Mouse (Mus musculus) liver, adult 2 months (tissue): ENCODE data around the gene Gucy2c. TPM values are rescaled to one million over a fixed set of nuclear protein-coding genes. Genes with fewer than 3 reads are reported as not detected.
A peak's percentile ranks its signal among the peaks of the same experiment; 100 is the strongest.

Source experiments
- DNase-seq: peaks from one replicate; pipeline ENCODE4 v3.0.0-alpha.2; 2011; ENCODE audit warnings: low read depth, low spot score; ENCODE audit errors: extremely low read depth
- H3K27ac ChIP-seq: fragments of 200-500 bp; replicated peaks from 2 replicates; pipeline ENCODE4 v1.5.1; 2012; ENCODE audit warnings: low read depth, mild to moderate bottlenecking, control low read depth, inconsistent platforms, low read length; ENCODE audit not compliant: insufficient read depth
- H3K27me3 ChIP-seq: fragments of 200-500 bp; 2 replicates; pipeline ENCODE4 v1.6.1; 2012; ENCODE audit warnings: mild to moderate bottlenecking, moderate library complexity, low read length, inconsistent platforms; ENCODE audit not compliant: control insufficient read depth, insufficient read depth
- H3K36me3 ChIP-seq: fragments of 200-500 bp; 2 replicates; pipeline ENCODE4 v1.6.1; 2012; ENCODE audit warnings: low read length, inconsistent platforms; ENCODE audit not compliant: control insufficient read depth, insufficient read depth
- H3K4me1 ChIP-seq: fragments of 200-500 bp; 2 replicates; pipeline ENCODE4 v1.6.1; 2011; ENCODE audit warnings: low read length; ENCODE audit not compliant: control insufficient read depth, insufficient read depth
- H3K4me3 ChIP-seq: fragments of 200-500 bp; 2 replicates; pipeline ENCODE4 v1.5.1; 2011; ENCODE audit warnings: low read depth, mild to moderate bottlenecking, control low read depth, low read length, moderate library complexity; ENCODE audit not compliant: insufficient read depth
- H3K79me2 ChIP-seq: fragments of 200-500 bp; 2 replicates; pipeline ENCODE4 v1.6.1; 2012; ENCODE audit warnings: inconsistent platforms, mild to moderate bottlenecking, low read length, moderate library complexity; ENCODE audit not compliant: control insufficient read depth, insufficient read depth
- H3K9ac ChIP-seq: fragments of 200-500 bp; 2 replicates; pipeline ENCODE4 v1.6.1; 2012; ENCODE audit warnings: low read depth, mild to moderate bottlenecking, control low read depth, inconsistent platforms, low read length
- CTCF ChIP-seq: fragments of 200-500 bp; IDR thresholded peaks from 2 replicates; pipeline ENCODE4 v1.5.1; 2011; ENCODE audit warnings: low read depth, low read length, control low read depth
- POLR2A ChIP-seq: fragments of 200-500 bp; IDR thresholded peaks from 2 replicates; pipeline ENCODE4 v1.6.1; 2011; ENCODE audit warnings: low read length, control low read depth; ENCODE audit not compliant: insufficient read depth; ENCODE audit errors: extremely low read depth
- WGBS: fragments of 180-500 bp; shearing (Covaris S2); methylation state at CpG from one replicate; pipeline ENCODE4 v1.1.7; 2018; 5-methylcytosine and 5-hydroxymethylcytosine counted together
- polyA plus RNA-seq: library from polyadenylated mRNA; depleted of rRNA; stranded (reverse); fragments of >200 nt; gene quantifications from 2 replicates; pipeline ENCODE4 v1.2.3, GENCODE M21; 2012
- total RNA-seq: library from RNA; depleted of rRNA; stranded (reverse); fragments of >200 nt; gene quantifications from 2 replicates; pipeline ENCODE4 v1.2.3, GENCODE M21; 2014

The Gucy2c gene
- total and polyA plus RNA-seq, 2 experiments: 0.55 to 0.56 TPM

DNA sequence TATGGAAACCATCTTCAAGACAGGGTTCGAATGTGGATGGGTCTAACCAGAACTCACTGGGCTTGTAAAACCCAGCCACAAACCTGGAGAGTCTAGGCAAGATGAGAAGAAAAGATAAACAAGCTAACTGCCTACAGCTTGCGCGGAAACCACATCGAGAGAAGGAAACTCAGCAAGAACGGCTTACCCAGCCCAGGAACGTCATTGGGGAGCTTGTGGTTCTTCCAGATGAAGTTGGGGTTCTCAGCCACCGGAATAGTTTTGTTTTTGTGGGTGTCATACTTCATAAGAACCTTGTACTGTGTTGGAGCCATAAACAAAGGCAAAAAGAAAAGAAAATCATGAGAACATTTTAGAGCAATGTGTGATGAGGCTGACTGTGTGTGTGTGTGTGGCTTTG, 37.8 kb downstream of the Gucy2c start:
- Histone ChIP-seq H3K27me3 (no peaks in the 10 kb centered on the region), H3K4me3 (no peak overlapping the region), H3K79me2 (no peaks in the 10 kb centered on the region), H3K4me1 (no peaks in the 10 kb centered on the region), H3K9ac (no peak overlapping the region), H3K27ac (no peak overlapping the region), H3K36me3 (no peaks in the 10 kb centered on the region)
- 82% methylated on average over 7 of the region's 7 CpGs for WGBS
- no peak for DNase-seq
- TF ChIP-seq CTCF (no peak), POLR2A (no peak)

DNA sequence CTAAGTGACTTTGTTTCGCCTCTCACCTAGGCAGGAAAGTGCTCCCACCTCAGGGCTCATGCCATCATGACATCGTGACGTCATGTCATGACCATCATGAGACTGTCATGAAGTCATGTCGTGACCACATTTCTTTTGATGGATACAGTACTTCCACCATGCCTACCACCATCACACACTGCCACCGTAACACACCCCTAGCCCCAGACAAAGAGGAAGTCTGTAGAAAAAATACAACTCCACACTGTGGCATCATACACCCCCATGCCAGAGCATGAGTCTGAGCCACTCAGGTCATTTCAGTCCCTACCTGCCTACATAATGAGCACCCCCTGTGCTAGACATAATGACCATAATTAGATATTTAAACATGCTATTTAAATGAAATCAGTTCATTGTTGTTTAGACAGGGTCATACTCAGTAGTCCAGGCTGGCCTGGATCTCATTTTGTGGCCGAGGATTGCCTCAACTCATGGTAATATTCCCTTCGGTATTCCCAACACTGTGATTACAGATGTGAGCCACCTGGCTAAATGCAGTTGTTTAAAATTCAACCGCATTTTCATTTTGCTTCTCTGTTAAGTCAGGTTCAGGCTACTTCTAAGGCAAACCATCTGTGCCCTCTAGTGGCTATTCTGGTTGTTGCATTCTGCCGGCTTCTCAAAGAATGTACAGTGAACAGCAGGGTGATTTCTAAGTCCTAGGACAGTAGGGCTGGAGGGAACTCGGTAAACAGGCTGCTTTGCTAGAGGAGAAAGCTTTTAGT, 39.0 kb downstream of the Gucy2c start:
- WGBS: 46% methylated on average over 10 of the region's 10 CpGs

DNA sequence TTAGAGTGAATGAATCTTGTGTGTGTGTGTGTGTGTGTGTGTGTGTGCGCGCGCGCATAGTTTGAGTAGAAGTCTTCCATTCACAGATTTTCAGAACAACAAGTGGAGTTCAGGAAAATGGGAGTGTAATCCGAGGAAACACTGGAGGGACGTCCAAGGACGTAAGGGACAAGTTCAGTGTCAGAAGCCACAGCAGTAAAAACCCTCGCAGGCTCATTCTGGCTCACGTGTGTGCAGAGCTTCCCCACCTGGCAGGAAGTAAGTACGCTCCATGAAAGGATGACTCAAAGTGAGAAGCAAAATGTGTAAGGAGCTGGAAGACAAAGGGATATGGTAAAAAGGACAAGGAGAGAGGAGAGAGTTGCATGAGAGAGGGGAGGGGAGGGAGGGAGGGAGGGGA, 40.3 kb downstream of the Gucy2c start:
- Histone ChIP-seq H3K9ac (no peak overlapping the region), H3K4me3 (no peak overlapping the region), H3K4me1 (no peaks in the 10 kb centered on the region), H3K79me2 (no peaks in the 10 kb centered on the region), H3K27me3 (no peaks in the 10 kb centered on the region), H3K27ac (no peak overlapping the region), H3K36me3 (no peaks in the 10 kb centered on the region)
- TF ChIP-seq POLR2A (no peak), CTCF (no peak)
- 85% methylated on average over 10 of the region's 10 CpGs for WGBS
- no peak for DNase-seq

More for the DNA sequence above, 39.0 kb downstream of the Gucy2c start:
- Histone ChIP-seq H3K9ac (no peak overlapping the region), H3K79me2 (no peaks in the 10 kb centered on the region), H3K4me1 (no peaks in the 10 kb centered on the region), H3K36me3 (no peaks in the 10 kb centered on the region), H3K27ac (no peak overlapping the region), H3K4me3 (no peak overlapping the region), H3K27me3 (no peaks in the 10 kb centered on the region)
- TF ChIP-seq CTCF: peak; percentile 34; the same call in 1 of the 2 replicates
- TF ChIP-seq POLR2A: no peak
- DNase-seq: peak; percentile 66

GRCm38 (mm10) chr6:136735766-136736165, 45.8 kb downstream of the Gucy2c start:
- 82% methylated on average over 7 of the region's 7 CpGs for WGBS
- Histone ChIP-seq H3K36me3 (no peaks in the 10 kb centered on the region), H3K27me3 (no peaks in the 10 kb centered on the region), H3K4me3 (no peak overlapping the region), H3K9ac (no peak overlapping the region), H3K4me1 (no peaks in the 10 kb centered on the region), H3K27ac (no peak overlapping the region), H3K79me2 (no peaks in the 10 kb centered on the region)
- no peak for TF ChIP-seq POLR2A
- no peak for TF ChIP-seq CTCF
- no peak for DNase-seq

DNA sequence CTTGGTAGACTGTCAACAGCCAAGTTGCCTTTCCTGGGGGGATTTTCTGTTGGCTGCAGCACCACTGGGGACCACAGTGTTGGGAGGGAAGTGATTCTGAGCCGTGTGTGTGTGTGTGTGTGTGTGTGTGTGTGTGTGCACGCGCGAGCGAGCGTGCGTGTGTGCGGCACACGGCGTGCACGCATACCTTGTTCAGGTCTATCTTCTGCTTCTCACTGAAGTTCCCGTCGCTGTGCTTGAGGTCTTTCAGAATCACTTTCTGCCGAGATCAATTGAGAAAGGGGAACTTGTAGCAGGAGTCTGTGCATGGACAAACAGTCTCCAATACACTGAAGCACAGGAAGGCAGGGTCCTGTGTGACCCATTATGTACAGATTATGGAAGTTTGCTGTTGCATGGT, 53.4 kb downstream of the Gucy2c start:
- WGBS: 93% methylated on average over 14 of the region's 14 CpGs
- no peak for TF ChIP-seq CTCF
- TF ChIP-seq POLR2A: no peak
- no peak overlapping the region for H3K9ac ChIP-seq
- H3K4me1 ChIP-seq: no peaks in the 10 kb centered on the region
- DNase-seq: no peak
- H3K36me3 ChIP-seq: no peaks in the 10 kb centered on the region
- H3K27me3 ChIP-seq: no peaks in the 10 kb centered on the region
- H3K27ac ChIP-seq: no peak overlapping the region
- H3K79me2 ChIP-seq: no peaks in the 10 kb centered on the region
- no peak overlapping the region for H3K4me3 ChIP-seq

- Histone ChIP-seq H3K27me3 (no peaks in the 10 kb centered on the region), H3K27ac (no peak overlapping the region), H3K4me1 (no peaks in the 10 kb centered on the region), H3K4me3 (no peak overlapping the region), H3K9ac (no peak overlapping the region), H3K79me2 (no peaks in the 10 kb centered on the region), H3K36me3 (no peaks in the 10 kb centered on the region)
- no peak for DNase-seq
- 65% methylated on average over 3 of the region's 3 CpGs for WGBS
- TF ChIP-seq POLR2A (no peak), CTCF (no peak)
Measured at GRCm38 (mm10) chr6:136723171-136723570, 58.4 kb downstream of the Gucy2c start.
